Mouse (Mus musculus) cerebral cortex, adult 2 months (tissue): ENCODE measurements around the gene Adcy5.

Source experiments
- WGBS: fragments of 180-500 bp; shearing (Covaris S2); methylation state at CpG from one replicate; pipeline ENCODE4 v1.1.7; 2018; 5-methylcytosine and 5-hydroxymethylcytosine counted together

Adcy5 gene

GRCm38 (mm10) chr16:35156306-35156695 lies 1.6 kb downstream of the Adcy5 start:
- 4% methylated on average over 48 of the region's 48 CpGs for WGBS

- WGBS = 78% methylated on average over 21 of the region's 21 CpGs
Measured at GRCm38 (mm10) chr16:35156832-35157231, 2.2 kb downstream of the Adcy5 start.

GRCm38 (mm10) chr16:35159532-35159931 lies 4.9 kb downstream of the Adcy5 start:
- whole genome bisulfite sequencing = 46% methylated on average over 8 of the region's 8 CpGs

- WGBS = 40% methylated on average over 4 of the region's 4 CpGs
Measured at GRCm38 (mm10) chr16:35159991-35160390, 5.3 kb downstream of the Adcy5 start.

- WGBS = 29% methylated on average over 19 of the region's 19 CpGs
Measured at GRCm38 (mm10) chr16:35164361-35165224, 9.9 kb downstream of the Adcy5 start.

GRCm38 (mm10) chr16:35165361-35165760 lies 10.7 kb downstream of the Adcy5 start:
- WGBS = 35% methylated on average over 6 of the region's 6 CpGs

GRCm38 (mm10) chr16:35165788-35166187 lies 11.1 kb downstream of the Adcy5 start:
- WGBS = 37% methylated on average over 3 of the region's 3 CpGs

- WGBS = 69% methylated on average over 7 of the region's 7 CpGs
Measured at GRCm38 (mm10) chr16:35169431-35169830, 14.8 kb downstream of the Adcy5 start.

GRCm38 (mm10) chr16:35172195-35172594 lies 17.5 kb downstream of the Adcy5 start:
- WGBS = 72% methylated on average over 5 of the region's 5 CpGs

GRCm38 (mm10) chr16:35178516-35178915 lies 23.8 kb downstream of the Adcy5 start:
- WGBS = 62% methylated on average over 3 of the region's 3 CpGs

GRCm38 (mm10) chr16:35179082-35179481 lies 24.4 kb downstream of the Adcy5 start:
- WGBS = 56% methylated on average over 8 of the region's 8 CpGs

GRCm38 (mm10) chr16:35183161-35183560 lies 28.5 kb downstream of the Adcy5 start:
- WGBS = 55% methylated on average over 11 of the region's 11 CpGs

GRCm38 (mm10) chr16:35188111-35188510 lies 33.4 kb downstream of the Adcy5 start:
- WGBS = 38% methylated on average over 4 of the region's 4 CpGs

GRCm38 (mm10) chr16:35189420-35190141 lies 34.9 kb downstream of the Adcy5 start:
- WGBS = 74% methylated on average over 11 of the region's 11 CpGs

- WGBS = 84% methylated on average over 7 of the region's 7 CpGs
Measured at GRCm38 (mm10) chr16:35190777-35191176, 36.1 kb downstream of the Adcy5 start.

- WGBS = 59% methylated on average over 7 of the region's 7 CpGs
Measured at GRCm38 (mm10) chr16:35191271-35191670, 36.6 kb downstream of the Adcy5 start.

GRCm38 (mm10) chr16:35192471-35192870 lies 37.8 kb downstream of the Adcy5 start:
- 83% methylated on average over 4 of the region's 4 CpGs for WGBS

GRCm38 (mm10) chr16:35193357-35193756 lies 38.7 kb downstream of the Adcy5 start:
- 82% methylated on average over 3 of the region's 3 CpGs for WGBS

GRCm38 (mm10) chr16:35199721-35200431 lies 45.2 kb downstream of the Adcy5 start:
- 66% methylated on average over 6 of the region's 6 CpGs for WGBS

- 66% methylated on average over 9 of the region's 9 CpGs for WGBS
Measured at GRCm38 (mm10) chr16:35200432-35201142, 45.9 kb downstream of the Adcy5 start.

GRCm38 (mm10) chr16:35201281-35201680 lies 46.6 kb downstream of the Adcy5 start:
- WGBS = 59% methylated on average over 5 of the region's 5 CpGs

GRCm38 (mm10) chr16:35203511-35203910 lies 48.8 kb downstream of the Adcy5 start:
- WGBS = 81% methylated on average over 1 of the region's 1 CpGs
